Mouse (Mus musculus) G1E (cell line): ENCODE results near the gene Gm11549. TPM values are rescaled to one million over a fixed set of nuclear protein-coding genes. Genes with fewer than 3 reads are reported as not detected.

Experiments used
- ATAC-seq: 2 replicates; pipeline ENCODE4 v1.8.0; 2016; ENCODE audit warnings: mild to moderate bottlenecking; ENCODE audit not compliant: insufficient number of reproducible peaks, poor library complexity, low FRiP score, severe bottlenecking; ENCODE audit errors: extremely low read depth
- DNase-seq: peaks from one replicate; pipeline ENCODE4 v3.0.0; 2012; ENCODE audit warnings: low spot score
- H3K27me3 ChIP-seq: 2 replicates; pipeline ENCODE4 v1.6.1; 2012; ENCODE audit warnings: mild to moderate bottlenecking, low read length, inconsistent platforms; ENCODE audit not compliant: insufficient read depth
- H3K36me3 ChIP-seq: replicated peaks from 2 replicates; pipeline ENCODE3; 2012; ENCODE audit warnings: mild to moderate bottlenecking, inconsistent platforms
- H3K4me1 ChIP-seq: 2 replicates; pipeline ENCODE4 v1.6.1; 2012; ENCODE audit warnings: low read depth, low read length, inconsistent platforms, mixed read lengths; ENCODE audit not compliant: insufficient read depth
- H3K4me3 ChIP-seq: 2 replicates; pipeline ENCODE4 v1.5.1; 2012; ENCODE audit warnings: low read depth, mild to moderate bottlenecking, inconsistent platforms, low read length, moderate library complexity, mixed read lengths
- H3K9me3 ChIP-seq: replicated peaks from 2 replicates; pipeline ENCODE4 v1.6.1; 2012; ENCODE audit warnings: inconsistent platforms
- CTCF ChIP-seq: IDR thresholded peaks from 2 replicates; pipeline ENCODE4 v1.5.1; 2012; ENCODE audit warnings: low read depth, low read length, inconsistent platforms, mixed read lengths
- GATA1 ChIP-seq: IDR thresholded peaks from 2 replicates; pipeline ENCODE4 v1.6.1; 2012; ENCODE audit warnings: borderline replicate concordance, low read length, inconsistent platforms, mixed read lengths
- GATA2 ChIP-seq: IDR thresholded peaks from 2 replicates; pipeline ENCODE4 v1.6.1; 2012; ENCODE audit warnings: low read depth, low read length, inconsistent platforms, borderline replicate concordance
- POLR2AphosphoS5 ChIP-seq: IDR thresholded peaks from 2 replicates; pipeline ENCODE4 v1.6.1; 2012; ENCODE audit warnings: low read depth, low read length, inconsistent platforms; ENCODE audit not compliant: insufficient replicate concordance
- TAL1 ChIP-seq: conservative IDR thresholded peaks from 2 replicates; pipeline ENCODE4 v1.6.1; 2012; ENCODE audit warnings: low read depth, low read length, inconsistent platforms, mixed read lengths
- polyA plus RNA-seq: library from polyadenylated mRNA; stranded (reverse); fragments of >175 nt; gene quantifications from 2 replicates; pipeline ENCODE4 v1.2.3, GENCODE M21; 2012
- total RNA-seq, 2 experiments: library from RNA; stranded (forward) in 1 of 2; stranded (reverse) in 1 of 2; fragments of 200-1000 nt in 1 of 2; fragments of >200 nt in 1 of 2; fragmentation: Nextera tagmentation in 1 of 2; gene quantifications; 2 replicates each; pipeline ENCODE4 v1.2.3; 2014 to 2017

Gm11549 gene
- not detected in 2 replicates for total RNA-seq (2014; fragmentation: Nextera tagmentation)
- total RNA-seq (2017), result 0.05 and 0.06 TPM in 2 replicates
- not detected in 2 replicates for polyA plus RNA-seq

DNA sequence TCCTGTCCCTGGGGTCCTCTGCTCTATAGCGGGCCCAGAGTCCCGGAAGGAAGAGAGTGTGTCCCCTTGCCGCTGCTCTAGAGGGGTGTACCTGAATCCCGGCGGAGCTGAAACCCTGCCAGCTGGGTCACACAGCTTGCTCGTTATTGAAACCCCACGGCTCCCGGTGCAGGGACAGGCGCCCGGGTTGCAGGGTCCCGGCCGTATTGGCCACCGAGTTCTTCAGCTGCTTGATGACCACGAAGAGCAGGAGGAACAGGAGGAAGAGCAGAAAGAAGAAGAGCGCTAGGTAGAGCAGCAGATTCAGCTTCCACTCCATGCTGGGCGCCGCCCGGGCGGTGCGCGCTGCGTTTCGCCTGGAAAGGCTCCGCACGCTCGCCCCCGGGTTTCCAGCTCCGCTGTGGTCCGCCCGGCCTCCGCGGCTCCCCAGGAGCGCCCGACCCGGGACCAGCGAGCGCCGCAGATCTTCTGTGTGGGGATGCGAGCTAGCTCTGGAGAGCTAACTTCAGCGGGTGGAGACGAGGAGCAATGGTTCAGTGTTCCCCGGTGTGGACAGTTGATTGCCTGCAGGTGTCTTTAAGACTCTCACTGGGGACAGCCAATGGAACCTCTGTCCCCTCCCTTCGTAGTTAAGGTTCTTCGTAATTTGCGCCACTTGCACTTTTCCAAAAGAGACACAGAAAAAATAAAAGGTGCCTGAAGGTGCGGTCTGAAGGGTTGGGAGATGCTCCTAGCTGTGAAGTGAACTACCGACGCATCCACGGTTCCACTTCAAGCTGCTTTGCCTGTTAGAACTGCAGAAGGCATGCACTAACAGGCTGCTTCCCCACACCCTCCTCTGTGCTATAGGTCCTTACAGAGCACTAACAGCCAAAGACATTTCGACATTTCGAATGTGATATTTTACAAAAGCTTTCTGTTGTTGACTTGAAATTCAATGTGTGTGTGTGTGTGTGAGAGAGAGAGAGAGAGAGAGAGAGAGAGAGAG is at the start of gene Gm11549:
Gene Gm11549 (minus strand): TSS at position 741 of the 988 bp plus-strand sequence.
- Histone ChIP-seq H3K27me3 (peaks cover 33% of the 10 kb centered on the region), H3K9me3 (no peaks in the 10 kb centered on the region), H3K4me1 (no peaks in the 10 kb centered on the region), H3K36me3 (no peaks in the 10 kb centered on the region), H3K4me3 (no peak within 1 kb of the TSS)
- ATAC-seq (no peak), DNase-seq (no peak)
- TF ChIP-seq CTCF (no peak), GATA1 (no peak), POLR2AphosphoS5 (no peak), GATA2 (no peak), TAL1 (no peak)

DNA sequence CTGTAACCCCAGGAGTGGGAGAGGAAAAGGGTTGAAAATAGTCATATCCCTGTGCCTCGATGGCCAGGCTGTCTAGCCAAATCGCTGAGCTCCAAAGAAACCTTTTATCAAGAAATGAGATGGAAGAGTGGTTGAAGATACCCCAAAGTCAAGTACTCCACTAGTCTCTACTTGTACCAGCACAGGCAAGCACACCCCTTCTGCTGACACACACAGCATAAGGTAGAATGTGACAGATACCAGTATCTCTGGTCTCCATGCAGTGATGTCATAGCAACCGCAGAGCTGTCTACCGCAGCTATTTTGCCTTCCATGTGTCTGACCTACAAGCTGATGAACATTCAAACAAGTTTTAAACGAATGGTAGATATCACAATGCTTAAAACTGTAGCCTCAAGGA is 48.2 kb upstream of the Gm11549 start:
- DNase-seq (no peak), ATAC-seq (no peak)
- H3K4me3 ChIP-seq, result peak overlapping the region; percentile 94; the same call in 1 of the 2 replicates
- no peaks in the 10 kb centered on the region for H3K9me3 ChIP-seq
- no peaks in the 10 kb centered on the region for H3K27me3 ChIP-seq
- peaks cover 50% of the 10 kb centered on the region for H3K36me3 ChIP-seq
- TF ChIP-seq GATA1, result no peak
- no peak for TF ChIP-seq CTCF
- no peak for TF ChIP-seq GATA2
- TF ChIP-seq POLR2AphosphoS5, result no peak
- TF ChIP-seq TAL1, result no peak
- peaks cover 36% of the 10 kb centered on the region for H3K4me1 ChIP-seq

DNA sequence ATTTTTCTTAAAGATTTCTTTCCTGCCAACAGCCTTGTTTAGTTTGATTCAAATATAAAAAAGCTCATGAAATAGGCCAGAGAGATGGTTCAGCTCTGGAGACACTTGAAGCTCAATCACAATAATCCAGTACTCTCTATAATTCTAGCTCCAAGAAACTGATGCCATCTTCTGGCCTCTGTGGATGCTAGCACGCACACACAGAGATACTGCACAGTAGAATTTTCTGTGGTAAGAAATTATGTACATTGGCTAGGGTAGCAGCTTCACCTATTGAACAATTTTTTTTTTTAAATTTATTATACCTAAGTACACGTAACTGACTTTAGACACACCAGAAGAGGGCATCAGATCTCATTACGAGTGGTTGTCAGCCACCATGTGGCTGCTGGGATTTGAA is 42.1 kb upstream of the Gm11549 start:
- H3K9me3 ChIP-seq, result no peaks in the 10 kb centered on the region
- ATAC-seq, result no peak
- no peak for DNase-seq
- peaks cover 17% of the 10 kb centered on the region for H3K4me1 ChIP-seq
- no peak overlapping the region for H3K4me3 ChIP-seq
- peaks cover 83% of the 10 kb centered on the region for H3K36me3 ChIP-seq
- no peak for TF ChIP-seq TAL1
- no peaks in the 10 kb centered on the region for H3K27me3 ChIP-seq

DNA sequence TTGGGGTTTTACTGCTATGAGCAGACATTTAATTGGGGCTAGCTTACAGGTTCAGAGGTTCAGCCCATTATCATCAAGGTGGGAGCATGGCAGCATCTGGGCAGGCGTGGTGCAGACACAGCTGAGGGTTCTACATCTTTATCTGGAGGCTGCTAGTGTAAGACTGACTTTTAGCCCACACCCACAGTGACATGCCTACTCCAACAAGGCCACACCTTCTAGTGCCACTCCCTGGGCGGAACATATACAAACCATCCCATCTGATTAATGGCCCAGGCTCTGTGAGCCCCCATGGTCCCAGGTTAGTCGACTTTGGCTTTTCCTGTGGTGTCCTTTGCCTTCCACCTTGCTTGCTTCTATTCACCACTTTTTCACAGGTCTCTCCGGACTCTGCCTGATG is 38.0 kb upstream of the Gm11549 start:
- Histone ChIP-seq H3K36me3 (peaks cover 85% of the 10 kb centered on the region), H3K27me3 (no peaks in the 10 kb centered on the region), H3K4me3 (no peak overlapping the region), H3K4me1 (peaks cover 4% of the 10 kb centered on the region; the same call in 1 of the 2 replicates), H3K9me3 (no peaks in the 10 kb centered on the region)
- ATAC-seq, result no peak
- no peak for DNase-seq
- TF ChIP-seq GATA1 (no peak), TAL1 (no peak), CTCF (no peak), GATA2 (no peak), POLR2AphosphoS5 (no peak)

DNA sequence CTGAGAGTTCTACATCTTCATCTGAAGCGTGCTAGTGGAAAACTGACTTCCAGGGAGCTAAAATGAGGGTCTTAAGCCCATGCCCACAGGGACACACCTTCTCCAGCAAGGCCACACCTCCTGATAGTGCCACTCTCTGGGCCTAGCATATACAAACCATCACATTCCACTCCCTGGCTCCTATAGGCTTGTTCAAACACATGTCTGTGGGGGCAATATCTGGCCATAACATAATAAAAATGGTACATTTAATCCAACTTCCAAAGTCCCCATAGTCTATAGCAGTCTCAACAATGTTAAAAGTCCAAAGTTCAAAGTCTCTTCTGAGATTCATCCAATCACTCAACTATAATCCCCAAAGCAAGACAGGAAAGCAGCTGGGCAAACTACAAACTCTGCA is 36.0 kb upstream of the Gm11549 start:
- no peak for DNase-seq
- TF ChIP-seq GATA2 (no peak), POLR2AphosphoS5 (no peak), GATA1 (no peak), TAL1 (no peak), CTCF (no peak)
- Histone ChIP-seq H3K9me3 (no peaks in the 10 kb centered on the region), H3K36me3 (peaks cover 74% of the 10 kb centered on the region), H3K4me1 (peaks cover 9% of the 10 kb centered on the region), H3K4me3 (no peak overlapping the region), H3K27me3 (no peaks in the 10 kb centered on the region)
- no peak for ATAC-seq

DNA sequence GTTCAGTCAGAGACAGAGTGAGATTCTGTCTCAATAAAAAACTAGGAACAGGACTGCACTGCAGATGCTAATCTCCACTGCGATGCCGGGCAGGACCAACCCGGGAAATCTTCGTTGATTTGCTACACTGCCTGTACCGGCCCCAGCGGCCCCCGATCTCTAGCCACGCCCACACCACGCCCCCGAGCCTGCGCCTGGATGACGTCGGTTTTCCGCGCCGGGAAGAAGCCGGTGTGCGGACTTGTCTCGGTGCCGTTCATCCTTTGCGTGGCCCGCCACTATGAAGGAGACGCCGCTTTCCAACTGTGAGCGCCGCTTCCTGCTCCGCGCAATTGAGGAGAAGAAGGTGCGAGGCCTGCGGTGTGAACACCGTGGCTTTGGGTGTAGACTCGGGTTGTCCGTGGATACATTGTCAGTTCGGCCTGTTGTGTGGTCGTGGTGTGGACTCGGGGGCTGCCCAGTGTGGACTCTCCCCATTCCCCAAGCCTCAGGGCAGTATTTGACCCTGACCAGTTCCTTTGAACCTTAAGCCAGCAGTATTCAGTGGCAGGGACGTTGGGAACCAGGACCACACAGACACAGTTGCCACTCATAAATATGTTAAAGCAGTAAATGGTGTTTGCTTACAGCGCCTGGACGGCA is 30.9 kb upstream of the Gm11549 start, which contains the start of gene Exosc9:
Gene Exosc9 (plus strand): TSS at position 201 of the 642 bp plus-strand sequence.
- TF ChIP-seq GATA2, result no peak
- peak; percentile 75 for DNase-seq

More for the DNA sequence above, 30.9 kb upstream of the Gm11549 start, which contains the start of gene Exosc9:
- Histone ChIP-seq H3K4me1 (peaks cover 14% of the 10 kb centered on the region), H3K27me3 (no peaks in the 10 kb centered on the region; the same call in 1 of the 2 replicates), H3K9me3 (no peaks in the 10 kb centered on the region), H3K4me3 (peak within 1 kb of the TSS; percentile 89), H3K36me3 (peaks cover 35% of the 10 kb centered on the region)
- peak; percentile 64 for ATAC-seq
